Mouse (Mus musculus) heart, postnatal 14 days (tissue): ENCODE results near the gene Adig. TPM values are rescaled to one million over a fixed set of nuclear protein-coding genes. Genes with fewer than 3 reads are reported as not detected.

Experiments used
- DNase-seq, 2 experiments: peaks; one replicate each; pipeline ENCODE4 v3.0.0; 2021 to 2022
- intact Hi-C: fragments of 180-260 bp; cut with DNase I; formaldehyde crosslinking; loops from one replicate; pipeline ENCODE4 v1.15.1; 2025
- total RNA-seq, 2 experiments: library from RNA; stranded (reverse); gene quantifications; 2 replicates each; pipeline ENCODE4 v1.2.3; 2021

Adig gene
- total RNA-seq, 2 experiments from 2014 or later, result 1.1 to 4.8 TPM

DNA sequence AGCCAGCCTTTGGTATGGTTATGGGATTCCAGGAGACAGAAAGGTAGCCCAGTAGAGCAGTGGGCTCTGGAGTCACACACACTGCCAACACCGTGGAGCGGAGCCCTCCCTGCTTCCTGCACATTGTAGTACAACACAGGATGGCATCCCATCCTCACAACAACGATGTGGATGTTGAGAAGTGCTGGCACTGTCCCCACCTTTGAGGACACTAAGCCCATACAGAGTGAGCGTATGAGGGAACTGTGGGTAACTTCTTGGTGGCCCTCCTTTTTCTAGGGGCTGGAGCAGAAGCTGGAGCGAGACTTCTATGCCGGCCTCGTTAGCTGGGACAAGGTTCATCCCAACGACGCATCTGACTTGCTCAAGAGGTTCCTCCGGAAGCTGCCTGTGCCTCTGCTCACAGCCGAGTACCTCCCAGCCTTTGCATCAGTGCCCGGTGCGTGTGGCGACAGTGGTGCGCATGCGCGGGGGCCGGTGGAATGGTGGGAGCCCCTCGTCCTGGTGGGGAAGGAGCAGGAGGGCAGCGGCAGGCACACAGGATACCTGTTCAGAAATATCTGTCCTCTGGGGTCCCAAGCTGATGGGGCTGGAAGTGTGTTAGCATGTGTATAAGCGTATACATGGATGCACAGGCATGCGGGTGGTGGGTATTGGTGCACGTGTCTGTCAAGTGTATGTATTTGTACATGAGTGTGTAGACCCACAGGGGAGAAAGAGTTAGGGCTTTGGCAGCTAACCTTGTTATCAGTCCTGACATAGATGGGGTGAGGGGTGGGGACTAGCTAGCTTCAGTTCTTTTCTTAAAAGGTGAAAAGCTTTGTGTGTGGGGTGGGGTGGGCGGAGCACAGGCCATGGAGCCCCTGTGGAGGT is 37.3 kb downstream of the Adig start:
- no peak for DNase-seq
- intact Hi-C loops, result loop anchor here (10.0 kb wide), 1 partner anchor 325 kb away; no protein-coding TSS in a partner anchor

DNA sequence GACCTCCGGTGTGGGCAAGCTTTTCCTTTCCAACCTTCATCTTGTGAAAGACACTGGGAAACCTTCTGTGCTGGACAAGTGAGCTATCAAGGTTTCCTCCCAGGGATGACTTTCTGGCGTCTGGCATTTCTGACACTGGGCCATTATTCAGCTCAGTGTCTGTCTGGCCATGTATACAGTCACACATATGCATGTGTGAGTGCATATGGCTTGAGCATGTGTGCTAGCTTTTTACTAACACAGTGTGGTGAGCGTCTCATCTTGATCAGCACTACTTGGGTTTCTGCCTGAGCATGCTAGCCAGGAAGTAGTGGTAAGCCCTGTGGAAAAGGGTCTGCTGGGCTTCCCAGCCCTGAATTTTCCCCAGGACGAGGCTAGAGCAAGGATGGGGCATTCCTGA is 38.9 kb downstream of the Adig start:
- intact Hi-C loops, result loop anchor here (10.0 kb wide), 1 partner anchor 324 kb away; no protein-coding TSS in a partner anchor
- no peak for DNase-seq

DNA sequence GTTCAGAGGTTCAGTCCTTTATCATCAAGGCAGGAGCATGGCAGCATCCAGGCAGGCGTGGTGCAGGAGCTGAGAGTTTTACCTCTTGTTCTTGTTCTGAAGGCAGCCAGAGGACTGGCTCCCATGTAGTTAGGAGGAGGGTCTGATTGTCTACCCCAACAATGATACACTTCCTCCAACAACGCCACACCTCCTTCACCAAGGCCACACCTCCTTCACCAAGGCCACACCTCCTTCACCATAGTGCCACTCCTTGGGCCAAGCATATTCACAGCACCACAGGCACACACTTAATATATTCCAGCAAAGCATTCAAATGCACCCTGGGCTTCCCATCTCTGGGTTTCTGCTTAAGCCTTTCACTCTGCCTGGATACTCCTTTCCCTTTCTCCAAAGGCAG is 42.9 kb downstream of the Adig start:
- intact Hi-C loops, result loop anchor here (10.0 kb wide), 1 partner anchor 320 kb away; no protein-coding TSS in a partner anchor
- no peak for DNase-seq

DNA sequence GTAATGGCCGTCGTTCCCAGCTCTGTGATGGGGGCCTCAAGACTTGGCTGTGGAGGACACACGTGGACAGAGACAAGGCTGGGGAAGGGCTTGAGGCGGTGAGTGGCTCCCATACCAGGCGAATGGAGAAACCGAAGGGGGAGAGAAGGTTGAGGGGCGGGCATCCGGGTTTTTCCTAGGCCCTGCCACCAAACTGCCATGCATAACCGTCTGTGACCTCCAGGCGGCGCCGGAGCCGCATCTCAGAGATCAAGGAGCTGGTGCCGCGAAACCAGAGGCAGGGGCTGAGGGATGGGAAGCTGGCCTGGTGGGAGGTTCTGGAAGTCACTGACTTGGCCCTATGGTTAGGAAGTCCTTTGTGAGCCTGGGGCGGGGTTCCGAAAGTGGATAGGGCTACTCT is 44.3 kb downstream of the Adig start:
- DNase-seq, result peak; percentile 62 to 75
- intact Hi-C loops, result loop anchor here (2.0 to 10.0 kb wide), 2 partner anchors 96 to 318 kb away; no protein-coding TSS in a partner anchor

DNA sequence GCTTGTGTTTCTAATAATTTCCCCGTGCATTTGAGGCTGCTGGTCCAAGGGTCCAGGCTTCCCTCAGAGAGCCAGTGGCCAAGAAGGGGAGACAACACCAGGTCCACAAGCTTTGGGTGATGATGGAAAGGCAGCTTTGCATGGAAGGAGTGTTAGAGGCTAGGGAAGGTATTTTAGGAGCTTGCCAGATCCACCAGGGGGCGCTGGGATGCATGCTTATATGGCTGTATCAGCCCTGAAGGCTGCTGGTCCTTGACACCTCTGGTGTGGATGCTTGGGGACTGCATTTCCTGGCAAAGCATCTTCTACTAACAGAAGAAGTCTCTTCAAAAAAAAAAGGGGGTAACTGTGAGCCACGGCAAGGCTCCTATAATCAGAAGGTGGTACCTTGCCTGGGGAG is 47.7 kb downstream of the Adig start:
- intact Hi-C loops, result loop anchor here (2.0 to 5.0 kb wide), 2 partner anchors 77 to 192 kb away; no protein-coding TSS in a partner anchor
- peak; percentile 80 to 86 for DNase-seq

DNA sequence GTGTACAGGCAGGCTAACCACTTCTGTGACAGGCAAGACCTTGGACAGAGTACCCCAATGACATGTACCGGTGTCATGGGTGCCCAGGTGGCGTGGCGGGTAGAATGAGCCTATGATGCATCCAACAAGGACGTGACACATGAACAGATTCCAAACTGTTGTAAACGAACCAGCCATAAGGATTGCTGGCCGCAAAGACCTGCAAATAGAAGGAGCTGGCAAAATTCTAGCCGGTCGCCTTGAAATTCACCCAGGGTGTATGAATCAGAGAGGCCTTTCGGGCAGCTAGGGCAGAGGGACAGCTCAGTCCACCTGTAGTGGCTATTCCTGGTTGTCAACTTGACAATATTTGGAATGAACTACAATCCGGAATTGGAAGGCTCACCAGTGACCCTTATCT is 52.0 kb downstream of the Adig start:
- no peak for DNase-seq
- intact Hi-C loops, result loop anchor here (5.0 kb wide), 1 partner anchor 188 kb away; no protein-coding TSS in a partner anchor

DNA sequence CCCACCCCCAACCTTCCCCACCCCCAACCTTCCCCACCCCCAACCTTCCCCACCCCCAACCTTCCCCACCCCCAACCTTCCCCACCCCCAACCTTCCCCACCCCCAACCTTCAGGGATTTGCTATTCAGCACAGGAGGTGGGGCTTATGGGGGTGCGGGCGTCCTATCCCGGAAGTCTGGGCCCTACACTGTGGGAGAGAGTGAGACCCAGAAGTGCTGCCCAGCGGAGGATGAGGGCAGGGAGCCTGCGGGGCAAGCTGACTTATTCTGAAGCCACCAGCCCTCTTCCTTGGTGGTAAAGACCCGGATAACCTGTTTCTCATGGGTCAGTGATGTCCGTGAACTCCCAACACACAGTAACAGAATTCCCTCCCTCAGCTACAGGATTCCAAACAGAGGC is 52.8 kb downstream of the Adig start:
- DNase-seq, result peak; percentile 11 to 31
- intact Hi-C loops, result no loop called here

DNA sequence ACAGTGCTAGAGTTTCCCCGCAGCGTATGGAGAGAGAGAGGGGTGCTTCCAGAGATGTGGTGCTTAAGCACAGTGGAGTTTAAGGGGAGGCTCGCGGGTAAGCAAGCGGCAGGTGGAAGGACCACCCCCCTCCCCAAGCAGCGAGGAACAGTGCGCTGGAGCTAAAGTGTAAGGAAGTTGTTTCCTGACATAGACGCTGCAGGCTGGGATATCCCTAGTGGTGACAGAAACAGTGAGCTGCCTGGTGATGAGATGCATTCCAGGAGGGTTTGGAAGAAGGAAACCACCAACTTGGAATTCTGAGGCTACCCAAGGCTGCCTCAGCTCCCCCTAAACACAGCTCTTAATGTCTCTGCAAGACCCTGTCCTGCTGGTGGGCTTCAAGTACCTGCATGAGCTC is 53.4 kb downstream of the Adig start:
- intact Hi-C loops, result no loop called here
- DNase-seq, result no peak

DNA sequence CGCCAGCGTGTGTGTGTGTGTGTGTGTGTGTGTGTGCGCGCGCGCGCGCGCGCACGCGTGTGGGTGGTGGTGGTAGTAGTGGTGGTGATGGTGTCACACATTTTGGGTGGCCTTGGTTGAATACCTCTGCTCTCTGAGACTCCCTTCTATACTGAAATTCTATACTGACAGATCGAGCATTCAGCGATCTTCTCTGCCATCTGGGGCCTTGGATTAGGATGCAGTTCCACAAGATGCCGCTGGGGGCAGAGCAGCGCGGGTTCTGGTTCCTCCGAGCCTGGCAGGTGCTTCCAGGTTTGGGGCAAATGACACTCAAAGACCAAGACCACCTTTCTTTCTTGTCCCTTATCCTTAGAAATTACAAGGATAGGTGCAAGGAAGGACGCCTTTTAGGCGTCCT is 53.8 kb downstream of the Adig start:
- DNase-seq, result peak; percentile 70 to 79
- intact Hi-C loops, result no loop called here

DNA sequence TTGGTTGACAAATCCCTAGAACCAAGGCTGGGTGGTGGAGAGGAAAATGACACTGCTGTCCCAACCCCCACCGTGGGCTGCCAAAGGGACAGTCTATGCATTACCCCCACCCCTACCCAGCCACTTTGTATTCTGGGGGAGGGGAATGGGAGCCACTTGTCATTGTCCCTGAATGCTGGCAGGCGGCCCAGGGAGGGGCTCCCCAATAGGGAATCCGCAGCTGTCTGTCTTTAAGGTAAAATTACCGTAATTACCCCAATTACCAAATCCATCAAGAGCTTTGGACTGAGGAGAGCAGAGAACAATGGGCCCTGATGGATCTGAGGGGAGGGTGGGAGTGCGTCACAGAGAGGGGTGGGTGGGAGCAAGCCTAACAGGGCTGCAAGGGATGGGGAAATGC is 54.3 kb downstream of the Adig start:
- intact Hi-C loops, result no loop called here
- no peak for DNase-seq

Other genes with a start within 250 kb of the Adig start
- gene Bpi, start 244.5 kb upstream of the Adig start, total RNA-seq, result not detected
- gene Lbp, start 196.1 kb upstream of the Adig start, total RNA-seq, result 10 to 100 TPM in 1 of 2 experiments, 1 to 10 TPM in 1; 8.7 to 11.6 TPM
- under 1 TPM; 0.15 to 0.22 TPM for gene Snhg11, start 127.0 kb upstream of the Adig start, total RNA-seq
- 10 to 100 TPM; 33.5 TPM for gene Ralgapb, start 92.8 kb upstream of the Adig start, total RNA-seq
- gene Arhgap40, start 10.2 kb downstream of the Adig start, total RNA-seq, result under 1 TPM in 1 of 2 experiments, not detected in 1; 0.14 TPM
- gene Slc32a1, start 108.2 kb downstream of the Adig start, total RNA-seq, result not detected
- gene Actr5, start 122.3 kb downstream of the Adig start, total RNA-seq, result 1 to 10 TPM; 6.9 to 8.9 TPM
- gene Ppp1r16b, start 162.8 kb downstream of the Adig start, total RNA-seq, result 10 to 100 TPM; 17.0 to 20.2 TPM